Mouse (Mus musculus): ENCODE measurements around the gene Rnf149. TPM values are rescaled to one million over a fixed set of nuclear protein-coding genes. Genes with fewer than 3 reads are reported as not detected.
A peak's percentile ranks its signal among the peaks of the same experiment; 100 is the strongest.

The Rnf149 gene
- polyA plus RNA-seq, 1 experiment from 2014 or later = 14.0 TPM

GRCm38 (mm10) chr1:39583173-39583572 lies 6.0 kb upstream of the Rnf149 start:
- Histone ChIP-seq H3K4me2 (ENCODE audit: low read depth, low read length) (no peak overlapping the region), H3K9ac (ENCODE audit: low read length) (no peak overlapping the region), H3K4me1 (ENCODE audit: control insufficient read depth, insufficient read depth, low read length) (no peaks in the 10 kb centered on the region), H3K27ac (ENCODE audit: low read length) (no peak overlapping the region), H3K9me3 (replicated peaks; ENCODE audit: control insufficient read depth, low read length) (peaks cover 3% of the 10 kb centered on the region), H3K27me3 (ENCODE audit: control insufficient read depth, insufficient read depth, low read length) (no peaks in the 10 kb centered on the region), H3K36me3 (ENCODE audit: control insufficient read depth, insufficient read depth) (no peaks in the 10 kb centered on the region), H3K4me3 (ENCODE audit: low read length) (no peak overlapping the region)
- WGBS = 83% methylated on average over 9 of the region's 9 CpGs
- no peak for ATAC-seq (replicated peaks; ENCODE audit: extremely low read depth, insufficient read depth, low FRiP score)

- Histone ChIP-seq H3K4me2 (ENCODE audit: low read depth, low read length) (no peak overlapping the region), H3K27me3 (ENCODE audit: control insufficient read depth, insufficient read depth, low read length) (no peaks in the 10 kb centered on the region), H3K4me3 (ENCODE audit: low read length) (no peak overlapping the region), H3K4me1 (ENCODE audit: control insufficient read depth, insufficient read depth, low read length) (peaks cover 4% of the 10 kb centered on the region; the same call in 1 of the 2 replicates), H3K9ac (ENCODE audit: low read length) (no peak overlapping the region), H3K27ac (ENCODE audit: low read length) (no peak overlapping the region), H3K36me3 (ENCODE audit: control insufficient read depth, insufficient read depth) (no peaks in the 10 kb centered on the region), H3K9me3 (replicated peaks; ENCODE audit: control insufficient read depth, low read length) (peaks cover 3% of the 10 kb centered on the region)
- no peak for ATAC-seq (replicated peaks; ENCODE audit: extremely low read depth, insufficient read depth, low FRiP score)
- 55% methylated on average over 2 of the region's 3 CpGs for WGBS
These were observed 4.0 kb upstream of the Rnf149 start for GRCm38 (mm10) chr1:39581215-39581614.

GRCm38 (mm10) chr1:39579139-39579538 lies 1.9 kb upstream of the Rnf149 start:
- no peak for ATAC-seq (replicated peaks; ENCODE audit: extremely low read depth, insufficient read depth, low FRiP score)
- 67% methylated on average over 6 of the region's 6 CpGs for WGBS
- H3K27me3 ChIP-seq (ENCODE audit: control insufficient read depth, insufficient read depth, low read length) = no peaks in the 10 kb centered on the region
- H3K27ac ChIP-seq (ENCODE audit: low read length) = no peak overlapping the region
- H3K4me1 ChIP-seq (ENCODE audit: control insufficient read depth, insufficient read depth, low read length) = peaks cover 18% of the 10 kb centered on the region
- no peaks in the 10 kb centered on the region for H3K36me3 ChIP-seq (ENCODE audit: control insufficient read depth, insufficient read depth)
- H3K4me3 ChIP-seq (ENCODE audit: low read length) = no peak overlapping the region
- H3K4me2 ChIP-seq (ENCODE audit: low read depth, low read length) = no peak overlapping the region
- no peak overlapping the region for H3K9ac ChIP-seq (ENCODE audit: low read length)
- H3K9me3 ChIP-seq (replicated peaks; ENCODE audit: control insufficient read depth, low read length) = no peaks in the 10 kb centered on the region; the same call in 1 of the 2 replicates

GRCm38 (mm10) chr1:39578446-39578845 lies 1.2 kb upstream of the Rnf149 start:
- no peak for ATAC-seq (replicated peaks; ENCODE audit: extremely low read depth, insufficient read depth, low FRiP score)

GRCm38 (mm10) chr1:39576431-39577243 lies 568 bp downstream of the Rnf149 start:
- H3K4me1 ChIP-seq (ENCODE audit: control insufficient read depth, insufficient read depth, low read length) = peaks cover 22% of the 10 kb centered on the region
- H3K27me3 ChIP-seq (ENCODE audit: control insufficient read depth, insufficient read depth, low read length) = no peaks in the 10 kb centered on the region
- WGBS = under 1% methylated on average over 87 of the region's 88 CpGs
- H3K4me2 ChIP-seq (ENCODE audit: low read depth, low read length) = peak overlapping the region; percentile 88
- H3K9ac ChIP-seq (ENCODE audit: low read length) = peak overlapping the region; percentile 96
- peak overlapping the region; percentile 90 for H3K4me3 ChIP-seq (ENCODE audit: low read length)
- H3K27ac ChIP-seq (ENCODE audit: low read length) = peak overlapping the region; percentile 97
- peak; percentile 54 for ATAC-seq (replicated peaks; ENCODE audit: extremely low read depth, insufficient read depth, low FRiP score)
- no peaks in the 10 kb centered on the region for H3K9me3 ChIP-seq (replicated peaks; ENCODE audit: control insufficient read depth, low read length)
- H3K36me3 ChIP-seq (ENCODE audit: control insufficient read depth, insufficient read depth) = no peaks in the 10 kb centered on the region

More at GRCm38 (mm10) chr1:39578446-39578845, 1.2 kb upstream of the Rnf149 start:
- Histone ChIP-seq H3K36me3 (ENCODE audit: control insufficient read depth, insufficient read depth) (no peaks in the 10 kb centered on the region), H3K4me3 (ENCODE audit: low read length) (no peak overlapping the region), H3K4me2 (ENCODE audit: low read depth, low read length) (no peak overlapping the region), H3K9ac (ENCODE audit: low read length) (no peak overlapping the region), H3K4me1 (ENCODE audit: control insufficient read depth, insufficient read depth, low read length) (peaks cover 20% of the 10 kb centered on the region), H3K27me3 (ENCODE audit: control insufficient read depth, insufficient read depth, low read length) (no peaks in the 10 kb centered on the region), H3K9me3 (replicated peaks; ENCODE audit: control insufficient read depth, low read length) (no peaks in the 10 kb centered on the region), H3K27ac (ENCODE audit: low read length) (no peak overlapping the region)
- 81% methylated on average over 5 of the region's 5 CpGs for WGBS

- Histone ChIP-seq H3K4me1 (ENCODE audit: control insufficient read depth, insufficient read depth, low read length) (peaks cover 26% of the 10 kb centered on the region), H3K4me2 (ENCODE audit: low read depth, low read length) (peak overlapping the region; percentile 88), H3K27me3 (ENCODE audit: control insufficient read depth, insufficient read depth, low read length) (no peaks in the 10 kb centered on the region), H3K9me3 (replicated peaks; ENCODE audit: control insufficient read depth, low read length) (no peaks in the 10 kb centered on the region), H3K4me3 (ENCODE audit: low read length) (peak overlapping the region; percentile 90), H3K27ac (ENCODE audit: low read length) (peak overlapping the region; percentile 97), H3K9ac (ENCODE audit: low read length) (peak overlapping the region; percentile 96), H3K36me3 (ENCODE audit: control insufficient read depth, insufficient read depth) (no peaks in the 10 kb centered on the region)
- 9% methylated on average over 8 of the region's 8 CpGs for WGBS
- ATAC-seq (replicated peaks; ENCODE audit: extremely low read depth, insufficient read depth, low FRiP score) = no peak
These were observed 1.3 kb downstream of the Rnf149 start for GRCm38 (mm10) chr1:39575778-39576375.

GRCm38 (mm10) chr1:39573890-39574289 lies 3.3 kb downstream of the Rnf149 start:
- WGBS = 70% methylated on average over 7 of the region's 7 CpGs
- Histone ChIP-seq H3K9me3 (replicated peaks; ENCODE audit: control insufficient read depth, low read length) (no peaks in the 10 kb centered on the region), H3K4me1 (ENCODE audit: control insufficient read depth, insufficient read depth, low read length) (peaks cover 26% of the 10 kb centered on the region), H3K4me2 (ENCODE audit: low read depth, low read length) (no peak overlapping the region), H3K4me3 (ENCODE audit: low read length) (no peak overlapping the region), H3K27me3 (ENCODE audit: control insufficient read depth, insufficient read depth, low read length) (no peaks in the 10 kb centered on the region), H3K9ac (ENCODE audit: low read length) (no peak overlapping the region), H3K36me3 (ENCODE audit: control insufficient read depth, insufficient read depth) (no peaks in the 10 kb centered on the region), H3K27ac (ENCODE audit: low read length) (no peak overlapping the region)
- ATAC-seq (replicated peaks; ENCODE audit: extremely low read depth, insufficient read depth, low FRiP score) = no peak

- Histone ChIP-seq H3K27me3 (ENCODE audit: control insufficient read depth, insufficient read depth, low read length) (no peaks in the 10 kb centered on the region), H3K4me1 (ENCODE audit: control insufficient read depth, insufficient read depth, low read length) (peaks cover 22% of the 10 kb centered on the region), H3K9me3 (replicated peaks; ENCODE audit: control insufficient read depth, low read length) (no peaks in the 10 kb centered on the region), H3K4me2 (ENCODE audit: low read depth, low read length) (no peak overlapping the region), H3K27ac (ENCODE audit: low read length) (no peak overlapping the region), H3K9ac (ENCODE audit: low read length) (no peak overlapping the region), H3K36me3 (ENCODE audit: control insufficient read depth, insufficient read depth) (no peaks in the 10 kb centered on the region), H3K4me3 (ENCODE audit: low read length) (no peak overlapping the region)
- WGBS = 40% methylated on average over 6 of the region's 6 CpGs
- no peak for ATAC-seq (replicated peaks; ENCODE audit: extremely low read depth, insufficient read depth, low FRiP score)
These were observed 5.6 kb downstream of the Rnf149 start for GRCm38 (mm10) chr1:39571653-39572052.

GRCm38 (mm10) chr1:39568079-39568478 lies 9.1 kb downstream of the Rnf149 start:
- Histone ChIP-seq H3K4me2 (ENCODE audit: low read depth, low read length) (no peak overlapping the region), H3K36me3 (ENCODE audit: control insufficient read depth, insufficient read depth) (peaks cover 12% of the 10 kb centered on the region), H3K27ac (ENCODE audit: low read length) (no peak overlapping the region), H3K9me3 (replicated peaks; ENCODE audit: control insufficient read depth, low read length) (no peaks in the 10 kb centered on the region), H3K9ac (ENCODE audit: low read length) (no peak overlapping the region), H3K27me3 (ENCODE audit: control insufficient read depth, insufficient read depth, low read length) (no peaks in the 10 kb centered on the region), H3K4me3 (ENCODE audit: low read length) (no peak overlapping the region), H3K4me1 (ENCODE audit: control insufficient read depth, insufficient read depth, low read length) (peaks cover 6% of the 10 kb centered on the region; the same call in 1 of the 2 replicates)
- ATAC-seq (replicated peaks; ENCODE audit: extremely low read depth, insufficient read depth, low FRiP score) = no peak
